Mouse (Mus musculus) limb, embryonic 15.5 days (tissue): ENCODE data around the gene Abca9. TPM values are rescaled to one million over a fixed set of nuclear protein-coding genes. Genes with fewer than 3 reads are reported as not detected.

ENCODE experiments used
- ATAC-seq: fragments of 200-750 bp; cut with Nextera tagmentation; 2 replicates; pipeline ENCODE4 v1.8.0; 2017; ENCODE audit warnings: low read depth, moderate TSS enrichment; ENCODE audit not compliant: insufficient number of reproducible peaks, low FRiP score, low TSS enrichment
- H3K27ac ChIP-seq: fragments of 300-500 bp; sonication (generic); 2 replicates; pipeline ENCODE4 v1.5.1; 2015; ENCODE audit warnings: moderate library complexity, mild to moderate bottlenecking, inconsistent platforms
- H3K27me3 ChIP-seq: fragments of 300-500 bp; sonication (generic); 2 replicates; pipeline ENCODE4 v1.6.1; 2015; ENCODE audit warnings: inconsistent platforms
- H3K36me3 ChIP-seq: fragments of 300-500 bp; sonication (generic); 2 replicates; pipeline ENCODE4 v1.6.1; 2015; ENCODE audit warnings: inconsistent platforms
- H3K4me1 ChIP-seq: fragments of 300-500 bp; sonication (generic); 2 replicates; pipeline ENCODE4 v1.6.1; 2015; ENCODE audit warnings: inconsistent platforms
- H3K4me2 ChIP-seq: fragments of 300-500 bp; sonication (generic); 2 replicates; pipeline ENCODE4 v1.6.1; 2015; ENCODE audit warnings: mild to moderate bottlenecking, inconsistent platforms
- H3K4me3 ChIP-seq: fragments of 300-500 bp; sonication (generic); 2 replicates; pipeline ENCODE4 v1.5.1; 2015; ENCODE audit warnings: mild to moderate bottlenecking, inconsistent platforms
- H3K9ac ChIP-seq: fragments of 300-500 bp; sonication (generic); 2 replicates; pipeline ENCODE4 v1.6.1; 2015; ENCODE audit warnings: inconsistent platforms
- H3K9me3 ChIP-seq: fragments of 300-500 bp; sonication (generic); 2 replicates; pipeline ENCODE4 v1.6.1; 2016; ENCODE audit warnings: inconsistent platforms
- WGBS: fragments of 180-500 bp; shearing (Covaris S2); methylation state at CpG from one replicate; pipeline ENCODE4 v1.1.7; 2015; 5-methylcytosine and 5-hydroxymethylcytosine counted together
- polyA plus RNA-seq: library from polyadenylated mRNA; unstranded; fragments of >200 nt; fragmentation: Nextera tagmentation; extraction: Ambion mirVana; gene quantifications from 2 replicates; pipeline ENCODE4 v1.2.1, GENCODE M21; 2015

Gene Abca9
- polyA plus RNA-seq, 1 experiment from 2014 or later = 10.0 TPM

GRCm38 (mm10) chr11:110053681-110054080 lies 114.3 kb downstream of the Abca9 start:
- Histone ChIP-seq H3K9ac (no peak overlapping the region), H3K4me2 (no peak overlapping the region), H3K9me3 (no peaks in the 10 kb centered on the region), H3K27me3 (no peaks in the 10 kb centered on the region), H3K4me1 (no peaks in the 10 kb centered on the region), H3K4me3 (no peak overlapping the region), H3K36me3 (no peaks in the 10 kb centered on the region), H3K27ac (no peak overlapping the region)
- 61% methylated on average over 3 of the region's 3 CpGs for WGBS
- ATAC-seq = no peak

Other genes starting within 250 kb of the Abca9 start
- 1.4 and 1.8 TPM in 2 replicates for gene Abca8b, start 172.4 kb downstream of the Abca9 start, polyA plus RNA-seq
- gene Abca8a, start 72.2 kb downstream of the Abca9 start, polyA plus RNA-seq = 3.5 and 5.6 TPM in 2 replicates
- 0.58 and 0.88 TPM in 2 replicates for gene Abca6, start 83.6 kb upstream of the Abca9 start, polyA plus RNA-seq
- 6.1 and 7.9 TPM in 2 replicates for gene Abca5, start 169.5 kb upstream of the Abca9 start, polyA plus RNA-seq
- 21.1 and 21.9 TPM in 2 replicates for gene Map2k6, start 230.9 kb upstream of the Abca9 start, polyA plus RNA-seq